Mouse (Mus musculus) T-helper 2 cell (primary cell): ENCODE data around the gene Ip6k3.

ENCODE experiments used
- in situ Hi-C: fragments of 300-600 bp; cut with MboI, MseI; formaldehyde crosslinking; loops from one replicate; pipeline ENCODE4 v1.15.1; 2025; ENCODE audit warnings: high pct_unique_total_duplicates

Gene Ip6k3

GRCm38 (mm10) chr17:27183667-27184292, 16.2 kb upstream of the Ip6k3 start:
- in situ Hi-C loops: no loop called here

DNA sequence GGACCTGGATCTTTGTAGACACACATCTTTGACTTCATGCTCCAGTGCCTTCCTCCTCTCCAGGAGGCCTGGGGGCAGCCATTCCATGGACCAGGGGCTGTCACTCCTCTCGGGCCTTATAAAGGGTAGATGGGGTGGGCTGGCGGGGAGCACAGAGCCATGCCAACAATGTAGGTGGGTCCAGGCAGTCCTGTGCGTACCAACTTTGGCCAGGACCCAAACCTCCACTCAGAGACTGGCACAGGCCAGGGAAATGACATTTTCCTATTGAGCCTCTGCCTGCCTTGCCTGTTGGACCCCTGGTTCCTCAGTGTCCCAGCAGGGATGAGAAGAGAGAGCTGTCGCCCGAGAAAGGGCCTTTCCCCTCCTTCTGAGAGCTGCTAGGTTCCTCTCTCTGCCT, 14.8 kb upstream of the Ip6k3 start:
- in situ Hi-C loops: no loop called here

DNA sequence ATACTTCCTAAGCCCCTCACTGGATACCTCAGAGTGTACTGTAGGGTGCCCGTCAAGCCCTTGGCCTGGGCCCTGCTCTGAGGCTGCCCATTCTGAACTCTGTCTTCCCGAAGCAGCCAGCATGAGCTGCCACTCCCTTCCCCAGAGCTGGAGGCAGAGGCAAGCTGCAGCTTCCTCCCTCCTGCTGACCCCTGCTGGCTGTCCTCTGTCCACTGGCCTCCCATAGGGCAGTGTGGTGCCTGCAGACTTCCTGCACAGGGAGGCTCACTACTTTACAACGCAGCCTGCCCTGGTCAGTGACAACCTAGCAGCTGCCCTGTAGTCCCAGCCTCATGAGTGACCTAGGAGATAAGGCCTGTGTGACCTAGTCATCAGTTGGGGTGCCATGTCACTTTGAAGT, 14.1 kb upstream of the Ip6k3 start:
- in situ Hi-C loops: no loop called here

- in situ Hi-C loops: no loop called here
Measured at GRCm38 (mm10) chr17:27179681-27180280, 12.2 kb upstream of the Ip6k3 start.

DNA sequence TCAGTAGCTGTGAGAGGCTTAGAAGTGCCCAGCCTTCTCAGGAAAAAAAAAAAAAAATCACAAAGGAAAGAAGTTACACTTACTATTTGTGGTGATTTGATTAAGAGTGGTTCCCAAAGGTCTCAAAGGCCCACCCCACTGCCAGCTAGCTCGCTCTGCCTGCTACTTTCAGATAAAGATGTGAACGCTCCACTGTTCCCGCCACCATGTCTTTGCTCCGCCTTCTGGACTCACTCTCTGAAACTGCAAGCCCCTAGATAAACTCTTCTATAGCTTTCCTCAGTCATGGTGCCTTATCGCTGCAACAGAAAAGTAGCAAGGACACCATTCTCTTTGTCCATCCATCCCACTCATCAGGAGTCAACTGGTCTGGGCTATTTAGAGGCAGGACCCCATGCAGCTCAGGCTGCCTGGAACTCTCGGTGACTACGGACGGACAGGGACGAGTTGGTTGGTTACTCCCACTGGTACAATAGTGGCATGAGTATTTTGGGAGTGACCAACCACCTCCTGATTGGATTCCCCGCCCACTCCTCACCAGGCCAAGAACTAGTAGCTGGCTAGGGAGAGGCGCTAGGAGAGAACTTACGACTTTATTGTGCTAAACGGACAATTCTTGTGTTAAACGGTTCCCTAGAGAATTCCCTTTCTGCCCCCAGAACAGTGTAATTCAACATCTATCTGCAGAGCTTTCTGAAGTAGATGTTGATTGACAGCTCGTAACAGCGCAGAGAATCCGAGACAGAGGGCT, 11.0 kb upstream of the Ip6k3 start:
- in situ Hi-C loops: no loop called here

GRCm38 (mm10) chr17:27178019-27178418, 10.4 kb upstream of the Ip6k3 start:
- in situ Hi-C loops: no loop called here

- in situ Hi-C loops: no loop called here
Measured at GRCm38 (mm10) chr17:27176754-27177153, 9.2 kb upstream of the Ip6k3 start.

GRCm38 (mm10) chr17:27176287-27176686, 8.7 kb upstream of the Ip6k3 start:
- in situ Hi-C loops: no loop called here

GRCm38 (mm10) chr17:27175196-27175874, 7.7 kb upstream of the Ip6k3 start:
- in situ Hi-C loops: no loop called here

- in situ Hi-C loops: no loop called here
Measured at GRCm38 (mm10) chr17:27173715-27174114, 6.1 kb upstream of the Ip6k3 start.

GRCm38 (mm10) chr17:27172459-27172858, 4.9 kb upstream of the Ip6k3 start:
- in situ Hi-C loops: no loop called here

DNA sequence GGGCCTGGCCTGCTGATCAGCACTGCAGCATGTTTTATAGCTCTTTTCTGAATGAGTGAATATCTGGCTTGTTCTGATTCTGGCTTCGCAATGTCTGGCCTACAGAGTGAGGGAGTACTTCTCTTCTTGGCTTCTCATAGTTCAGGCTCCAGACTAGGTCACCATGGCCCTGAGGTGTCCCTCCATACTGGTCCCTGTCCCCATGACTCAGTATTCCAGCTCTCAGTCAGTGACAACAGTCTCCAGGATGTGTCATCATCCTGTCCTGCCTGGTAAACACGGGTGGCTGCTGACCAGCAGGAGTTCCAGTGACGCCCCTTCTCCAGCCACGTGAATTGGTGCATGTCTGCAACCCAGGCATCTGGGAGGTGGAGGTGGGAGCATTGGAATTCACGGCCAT, 3.5 kb upstream of the Ip6k3 start:
- in situ Hi-C loops: no loop called here

DNA sequence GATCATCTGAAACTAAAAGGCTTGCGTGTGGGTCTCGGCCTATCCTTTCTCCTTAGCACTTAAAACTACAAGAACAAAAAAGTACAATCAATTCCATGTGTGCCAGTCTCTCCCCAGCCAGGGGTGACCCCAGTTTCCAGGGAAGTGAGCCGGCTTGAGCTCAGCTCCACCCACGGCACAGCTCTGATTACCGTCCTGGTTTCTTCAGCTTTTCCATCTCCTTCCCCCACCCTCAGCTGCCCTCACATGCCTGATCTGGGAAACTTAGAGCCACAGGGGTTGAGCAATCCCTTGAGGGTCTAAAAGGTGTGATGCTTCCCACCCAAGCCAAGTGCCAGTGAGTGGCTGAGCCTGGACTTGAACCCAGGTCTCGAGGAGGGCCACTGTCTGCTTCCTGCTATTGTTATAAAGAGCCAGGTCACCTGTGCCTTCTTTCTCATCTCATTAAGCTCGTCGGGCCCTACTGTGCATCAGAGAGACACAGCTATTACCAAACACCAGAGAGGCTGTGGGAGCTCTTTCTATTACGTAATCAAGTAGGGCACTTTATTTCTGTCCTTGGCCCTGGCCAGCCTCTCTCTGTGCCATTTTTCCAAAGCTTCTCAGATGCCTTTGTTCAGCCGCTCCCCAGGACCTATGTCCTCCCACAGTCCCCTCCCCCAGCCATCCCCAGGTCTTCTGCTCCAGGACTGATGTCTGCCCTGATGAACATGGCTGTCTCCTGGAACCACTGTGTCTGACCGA, 2.5 kb upstream of the Ip6k3 start:
- in situ Hi-C loops: no loop called here

- in situ Hi-C loops: no loop called here
Measured at GRCm38 (mm10) chr17:27168569-27168968, 974 bp upstream of the Ip6k3 start.

GRCm38 (mm10) chr17:27166901-27167300, 694 bp downstream of the Ip6k3 start:
- in situ Hi-C loops: no loop called here

DNA sequence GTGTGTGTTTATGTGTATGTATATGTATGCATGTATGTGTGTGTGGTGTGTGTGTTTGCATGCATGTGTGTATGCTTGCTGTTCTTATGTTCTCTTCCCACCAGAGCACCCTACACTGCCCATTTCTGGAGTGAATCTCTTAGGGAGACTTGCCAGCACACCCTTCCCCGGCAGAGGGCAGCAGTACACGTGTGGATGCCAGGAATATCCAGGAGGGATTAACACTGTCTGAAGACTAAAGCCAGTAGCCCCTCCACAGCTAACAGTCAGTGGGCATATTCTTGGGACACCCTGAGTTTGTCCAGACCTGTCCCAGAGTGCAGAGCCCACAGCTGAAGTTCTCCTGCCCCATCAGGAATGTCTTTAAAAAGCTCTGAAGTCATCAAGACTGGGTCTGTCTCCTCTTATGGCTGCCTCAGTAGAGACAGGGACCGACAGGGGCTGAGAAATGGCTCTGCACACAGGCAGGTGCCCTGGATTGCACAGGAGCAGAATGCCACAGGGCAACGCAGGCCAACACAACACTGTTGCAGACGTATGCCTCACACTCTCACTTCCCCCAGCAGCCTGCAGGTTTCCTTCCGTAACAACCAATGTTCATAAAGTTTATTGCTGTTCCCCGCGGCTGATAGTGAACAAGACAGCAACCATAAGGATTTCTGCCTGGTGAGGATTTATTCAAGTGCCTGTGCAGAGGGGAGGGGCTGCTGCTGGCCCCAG, 2.4 kb downstream of the Ip6k3 start:
- in situ Hi-C loops: no loop called here

- in situ Hi-C loops: no loop called here
Measured at GRCm38 (mm10) chr17:27160905-27161304, 6.7 kb downstream of the Ip6k3 start.

- in situ Hi-C loops: no loop called here
Measured at GRCm38 (mm10) chr17:27159169-27159568, 8.4 kb downstream of the Ip6k3 start.

DNA sequence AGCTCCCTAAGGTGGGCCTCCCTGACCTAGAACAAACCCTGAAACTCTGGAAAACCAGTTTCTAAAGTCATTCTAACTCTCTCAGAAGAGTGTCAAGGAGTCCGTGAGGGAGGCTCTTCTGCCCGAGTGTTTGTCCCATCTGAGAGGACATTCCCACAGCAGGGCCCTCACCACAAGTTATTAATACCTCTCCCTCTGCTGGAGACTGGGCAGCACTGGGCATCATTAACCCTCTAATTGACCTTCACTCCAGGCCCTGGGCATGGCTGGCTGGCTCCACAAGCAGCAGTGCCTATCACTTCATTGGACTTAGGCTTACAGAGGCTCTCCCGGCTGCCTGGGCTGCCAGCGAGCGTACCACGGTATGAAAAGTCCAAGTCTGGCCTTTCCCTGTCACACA, 9.2 kb downstream of the Ip6k3 start:
- in situ Hi-C loops: no loop called here

GRCm38 (mm10) chr17:27155752-27156151, 11.8 kb downstream of the Ip6k3 start:
- in situ Hi-C loops: no loop called here

DNA sequence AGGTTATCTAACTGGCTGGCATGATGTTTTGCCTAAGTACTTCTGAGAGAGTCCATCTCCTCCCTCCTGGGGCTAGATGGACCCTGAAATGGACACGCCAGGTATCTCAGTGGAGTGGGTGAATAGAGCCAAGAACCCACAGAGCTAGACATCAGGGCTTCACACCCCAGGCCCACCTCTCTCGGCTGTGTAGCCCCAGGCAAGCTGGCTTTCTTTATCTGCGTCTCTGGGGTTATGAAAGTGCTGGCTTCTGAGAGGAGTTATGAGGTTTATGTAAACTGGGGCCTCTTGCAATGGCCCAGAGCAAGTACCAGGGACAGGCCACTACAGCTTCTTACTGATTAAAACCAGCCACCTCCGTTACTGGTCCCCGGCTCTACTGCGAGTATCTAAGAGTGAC, 12.7 kb downstream of the Ip6k3 start:
- in situ Hi-C loops: no loop called here
